Mouse (Mus musculus) embryonic facial prominence, embryonic 10.5 days (tissue): ENCODE measurements at regions not wholly inside any gene's neighbourhood (a gene's known extent, or its start where the extent isn't known, plus 50 kb on each side); places are given as distances from the start of the nearest gene placed in this dataset.

Experiments used
- DNase-seq: peaks from one replicate; pipeline ENCODE4 v3.0.0-alpha.2; 2017; ENCODE audit warnings: low spot score
- H3K27ac ChIP-seq: fragments of 300-500 bp; sonication (generic); replicated peaks from 2 replicates; pipeline ENCODE4 v1.5.1; 2016; ENCODE audit warnings: mild to moderate bottlenecking
- H3K27me3 ChIP-seq: fragments of 300-500 bp; sonication (generic); replicated peaks from 2 replicates; pipeline ENCODE4 v1.6.1; 2016; ENCODE audit warnings: low read depth, mild to moderate bottlenecking; ENCODE audit not compliant: poor library complexity, severe bottlenecking
- H3K36me3 ChIP-seq: fragments of 300-500 bp; sonication (generic); replicated peaks from 2 replicates; pipeline ENCODE4 v1.6.1; 2016; ENCODE audit warnings: mild to moderate bottlenecking, moderate library complexity
- H3K4me1 ChIP-seq: fragments of 300-500 bp; sonication (generic); 2 replicates; pipeline ENCODE4 v1.6.1; 2016
- H3K4me3 ChIP-seq: fragments of 300-500 bp; sonication (generic); 2 replicates; pipeline ENCODE4 v1.5.1; 2016; ENCODE audit warnings: mild to moderate bottlenecking, moderate library complexity
- H3K9me3 ChIP-seq: fragments of 300-500 bp; sonication (generic); 2 replicates; pipeline ENCODE4 v1.6.1; 2016; ENCODE audit warnings: mild to moderate bottlenecking
- WGBS: fragments of 180-500 bp; shearing (Covaris S2); methylation state at CpG from one replicate; pipeline ENCODE4 v1.1.7; 2016; 5-methylcytosine and 5-hydroxymethylcytosine counted together

GRCm38 (mm10) chr15:62334256-62335009, 1411.6 kb upstream of the A1bg start:
- no peaks in the 10 kb centered on the region for H3K9me3 ChIP-seq
- no peak overlapping the region for H3K27ac ChIP-seq
- no peaks in the 10 kb centered on the region for H3K27me3 ChIP-seq
- WGBS = 93% methylated on average over 4 of the region's 4 CpGs
- H3K36me3 ChIP-seq = no peaks in the 10 kb centered on the region
- peaks cover 2% of the 10 kb centered on the region; the same call in 1 of the 2 replicates for H3K4me1 ChIP-seq
- no peak overlapping the region for H3K4me3 ChIP-seq
- no peak for DNase-seq

DNA sequence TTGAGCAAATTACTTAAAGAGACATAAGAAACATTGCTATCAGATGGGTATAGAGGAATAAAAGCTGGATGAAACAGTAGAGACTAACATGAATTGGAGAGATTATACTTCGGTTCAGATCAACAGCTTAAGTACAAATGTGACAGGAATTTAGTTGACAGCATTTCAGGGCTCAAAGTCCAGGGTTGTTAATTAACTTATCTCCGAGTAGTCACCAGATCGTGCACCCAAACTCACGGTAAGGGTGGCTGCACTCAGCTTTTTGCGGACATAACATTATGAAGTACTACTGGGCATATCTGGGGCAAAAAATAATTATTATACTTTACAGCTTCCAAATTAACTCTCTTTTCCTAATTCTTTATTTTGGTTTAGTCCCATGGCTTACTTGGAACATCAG, 1409.3 kb upstream of the A1bg start:
- Histone ChIP-seq H3K9me3 (no peaks in the 10 kb centered on the region), H3K27me3 (no peaks in the 10 kb centered on the region), H3K27ac (no peak overlapping the region), H3K4me1 (peaks cover 22% of the 10 kb centered on the region), H3K4me3 (no peak overlapping the region), H3K36me3 (no peaks in the 10 kb centered on the region)
- DNase-seq = no peak
- 88% methylated on average over 5 of the region's 5 CpGs for WGBS

GRCm38 (mm10) chr15:62331138-62331800, 1408.5 kb upstream of the A1bg start:
- Histone ChIP-seq H3K27me3 (no peaks in the 10 kb centered on the region), H3K36me3 (no peaks in the 10 kb centered on the region), H3K4me1 (peaks cover 22% of the 10 kb centered on the region), H3K4me3 (no peak overlapping the region), H3K27ac (no peak overlapping the region), H3K9me3 (no peaks in the 10 kb centered on the region)
- WGBS = 91% methylated on average over 3 of the region's 3 CpGs
- DNase-seq = no peak

- Histone ChIP-seq H3K27ac (no peak overlapping the region), H3K4me3 (no peak overlapping the region), H3K27me3 (no peaks in the 10 kb centered on the region), H3K9me3 (no peaks in the 10 kb centered on the region), H3K36me3 (no peaks in the 10 kb centered on the region), H3K4me1 (peaks cover 22% of the 10 kb centered on the region)
- 15% methylated on average over 3 of the region's 3 CpGs for WGBS
- DNase-seq = peak; percentile 24
Measured at GRCm38 (mm10) chr15:62328920-62329319, 1406.1 kb upstream of the A1bg start.

GRCm38 (mm10) chr15:62328305-62328881, 1405.6 kb upstream of the A1bg start:
- Histone ChIP-seq H3K9me3 (no peaks in the 10 kb centered on the region), H3K36me3 (no peaks in the 10 kb centered on the region), H3K27ac (no peak overlapping the region), H3K4me1 (peaks cover 22% of the 10 kb centered on the region), H3K4me3 (no peak overlapping the region), H3K27me3 (no peaks in the 10 kb centered on the region)
- DNase-seq = peak; percentile 8
- WGBS = 61% methylated on average over 9 of the region's 9 CpGs

GRCm38 (mm10) chr15:62327481-62327880, 1404.7 kb upstream of the A1bg start:
- Histone ChIP-seq H3K36me3 (no peaks in the 10 kb centered on the region), H3K27me3 (no peaks in the 10 kb centered on the region), H3K4me3 (no peak overlapping the region), H3K27ac (no peak overlapping the region), H3K4me1 (peaks cover 22% of the 10 kb centered on the region), H3K9me3 (no peaks in the 10 kb centered on the region)
- peak; percentile 12 for DNase-seq
- 45% methylated on average over 2 of the region's 2 CpGs for WGBS

- H3K9me3 ChIP-seq = no peaks in the 10 kb centered on the region
Measured at GRCm38 (mm10) chr15:62326524-62326923, 1403.7 kb upstream of the A1bg start.

DNA sequence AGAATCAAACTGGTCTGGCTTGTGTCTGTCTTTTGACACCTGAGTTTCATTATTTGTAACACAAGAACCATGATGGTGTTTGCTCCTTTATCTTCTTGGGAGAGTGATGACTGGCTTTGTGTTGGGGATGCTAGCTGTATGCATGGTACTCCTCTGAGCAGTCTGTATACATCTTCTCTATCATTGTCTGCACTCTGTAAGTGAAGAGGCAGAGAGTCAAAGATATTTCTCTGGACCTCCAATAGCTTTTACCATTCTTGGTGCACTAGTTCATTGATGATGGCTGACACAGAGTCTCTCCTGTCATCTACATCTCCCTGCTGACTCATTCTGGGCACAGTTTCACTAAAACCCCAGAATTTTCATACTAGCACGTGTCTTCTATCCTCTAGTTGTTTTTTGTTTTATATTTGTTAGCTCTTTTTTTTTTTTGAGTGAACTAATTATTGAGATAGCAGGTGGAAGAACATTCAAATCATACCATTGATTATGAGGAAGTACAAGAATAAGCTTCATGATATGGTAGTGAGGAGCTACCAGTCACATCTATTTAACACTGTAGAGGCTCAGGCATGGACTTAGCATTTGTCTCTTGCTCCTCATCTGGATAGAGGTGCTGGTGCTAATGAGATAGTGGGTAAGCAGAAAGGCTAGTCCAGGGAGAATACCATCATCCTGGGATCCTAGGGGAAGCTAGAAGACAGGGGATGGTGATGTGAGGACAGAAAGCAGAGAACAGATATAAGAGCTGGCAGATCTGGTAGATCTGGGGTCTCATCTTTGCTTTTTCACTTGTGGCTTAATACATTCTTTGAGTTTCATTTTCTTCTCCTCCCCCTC, 1402.9 kb upstream of the A1bg start:
- WGBS = 84% methylated on average over 1 of the region's 1 CpGs
- H3K27me3 ChIP-seq = no peaks in the 10 kb centered on the region
- H3K27ac ChIP-seq = no peak overlapping the region
- peaks cover 22% of the 10 kb centered on the region for H3K4me1 ChIP-seq
- no peak for DNase-seq
- H3K36me3 ChIP-seq = no peaks in the 10 kb centered on the region
- H3K4me3 ChIP-seq = no peak overlapping the region
- H3K9me3 ChIP-seq = no peaks in the 10 kb centered on the region

More at GRCm38 (mm10) chr15:62326524-62326923, 1403.7 kb upstream of the A1bg start:
- DNase-seq = no peak
- H3K27me3 ChIP-seq = no peaks in the 10 kb centered on the region
- no peaks in the 10 kb centered on the region for H3K36me3 ChIP-seq
- H3K4me3 ChIP-seq = no peak overlapping the region
- WGBS = 91% methylated on average over 4 of the region's 4 CpGs
- H3K27ac ChIP-seq = no peak overlapping the region
- H3K4me1 ChIP-seq = peaks cover 22% of the 10 kb centered on the region

DNA sequence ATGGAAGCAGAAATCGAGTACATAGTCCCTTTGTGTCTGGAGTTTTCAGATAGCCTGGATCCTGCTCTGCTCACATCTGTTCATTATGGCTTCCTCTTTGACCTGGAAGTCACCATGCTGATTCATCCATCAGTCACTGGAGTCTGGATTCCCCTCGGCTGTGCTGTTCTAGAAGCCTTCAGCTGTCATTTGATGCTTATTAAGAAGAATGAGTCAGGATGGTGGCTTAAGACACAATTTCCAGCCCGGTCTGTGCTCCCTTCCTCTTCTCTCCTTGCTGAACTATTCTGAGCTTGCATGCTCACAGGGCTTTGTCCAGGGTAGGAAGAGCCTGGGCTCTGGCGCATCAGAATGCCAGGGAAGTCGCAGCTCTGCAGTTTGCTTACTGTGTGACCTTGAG, 1398.2 kb upstream of the A1bg start:
- DNase-seq = no peak

DNA sequence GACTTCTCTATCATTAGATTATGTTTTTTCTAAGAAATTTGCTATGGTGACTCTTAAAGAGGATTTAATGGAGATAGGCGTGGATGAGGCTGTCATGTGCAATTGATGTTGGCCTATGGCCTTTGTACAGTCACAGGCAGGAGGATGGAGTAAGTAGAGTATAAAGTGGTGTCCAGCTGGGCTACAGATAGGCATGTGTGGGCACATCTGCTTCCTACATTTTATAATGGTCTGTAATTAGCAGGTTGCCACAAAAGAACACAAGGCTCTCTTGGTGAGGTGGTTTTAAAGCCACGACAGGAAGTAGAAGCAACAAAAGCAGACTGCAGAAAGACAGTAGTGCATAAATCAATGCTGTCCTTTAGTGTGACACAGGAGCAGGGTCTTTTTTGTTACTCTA, 1391.6 kb upstream of the A1bg start:
- Histone ChIP-seq H3K27ac (no peak overlapping the region), H3K36me3 (no peaks in the 10 kb centered on the region), H3K9me3 (no peaks in the 10 kb centered on the region), H3K4me3 (no peak overlapping the region), H3K4me1 (no peaks in the 10 kb centered on the region), H3K27me3 (no peaks in the 10 kb centered on the region)
- 59% methylated on average over 2 of the region's 2 CpGs for WGBS
- DNase-seq = no peak

More for the DNA sequence above, 1398.2 kb upstream of the A1bg start:
- Histone ChIP-seq H3K9me3 (no peaks in the 10 kb centered on the region), H3K36me3 (no peaks in the 10 kb centered on the region), H3K4me1 (no peaks in the 10 kb centered on the region), H3K27ac (no peak overlapping the region), H3K27me3 (no peaks in the 10 kb centered on the region), H3K4me3 (no peak overlapping the region)
- WGBS = 78% methylated on average over 5 of the region's 5 CpGs

DNA sequence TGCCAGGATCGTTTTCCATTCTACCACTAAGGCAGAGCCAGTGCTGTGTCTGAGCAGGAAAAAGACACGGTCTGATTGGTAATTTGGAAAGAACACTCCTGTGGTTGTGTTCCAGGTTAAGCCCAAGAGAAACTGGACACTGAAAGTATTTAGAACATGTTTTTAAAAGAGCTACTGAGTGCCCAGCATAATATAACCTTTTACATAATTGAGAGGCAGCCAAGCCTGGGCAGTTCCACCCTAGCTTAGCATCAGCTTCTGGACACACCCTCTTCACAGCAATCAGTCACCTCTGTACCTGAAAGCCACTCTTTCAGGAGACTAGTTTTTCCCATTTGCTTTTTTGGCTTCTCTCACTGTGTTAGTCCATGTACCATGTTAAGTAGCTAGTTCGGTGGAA, 1379.4 kb upstream of the A1bg start:
- no peak for DNase-seq
- H3K27ac ChIP-seq = no peak overlapping the region
- H3K36me3 ChIP-seq = no peaks in the 10 kb centered on the region
- no peaks in the 10 kb centered on the region for H3K9me3 ChIP-seq
- no peaks in the 10 kb centered on the region for H3K4me1 ChIP-seq
- 84% methylated on average over 3 of the region's 3 CpGs for WGBS
- no peaks in the 10 kb centered on the region for H3K27me3 ChIP-seq
- no peak overlapping the region for H3K4me3 ChIP-seq

GRCm38 (mm10) chr15:62301567-62301966, 1378.8 kb upstream of the A1bg start:
- no peaks in the 10 kb centered on the region for H3K27me3 ChIP-seq
- WGBS = 94% methylated on average over 3 of the region's 3 CpGs
- H3K4me1 ChIP-seq = no peaks in the 10 kb centered on the region
- no peaks in the 10 kb centered on the region for H3K9me3 ChIP-seq
- no peaks in the 10 kb centered on the region for H3K36me3 ChIP-seq
- H3K27ac ChIP-seq = no peak overlapping the region
- no peak for DNase-seq
- no peak overlapping the region for H3K4me3 ChIP-seq
